Mouse (Mus musculus) intestine, postnatal 0 days (tissue): Measurements from ENCODE around the gene Usp10. TPM values are rescaled to one million over a fixed set of nuclear protein-coding genes. Genes with fewer than 3 reads are reported as not detected.

Experiments used
- ATAC-seq: fragments of 200-750 bp; cut with Nextera tagmentation; 2 replicates; pipeline ENCODE4 v1.8.0; 2017; ENCODE audit warnings: mild to moderate bottlenecking, moderate TSS enrichment, moderate library complexity
- H3K27ac ChIP-seq: fragments of 300-500 bp; sonication (generic); 2 replicates; pipeline ENCODE4 v1.5.1; 2014; ENCODE audit warnings: mild to moderate bottlenecking, low read depth, low read length, moderate library complexity
- H3K27me3 ChIP-seq: fragments of 300-500 bp; sonication (generic); replicated peaks from 2 replicates; pipeline ENCODE4 v1.6.1; 2014; ENCODE audit warnings: low read length, mixed read lengths; ENCODE audit not compliant: control insufficient read depth, insufficient read depth
- H3K36me3 ChIP-seq: fragments of 300-500 bp; sonication (generic); 2 replicates; pipeline ENCODE4 v1.6.1; 2014; ENCODE audit warnings: mild to moderate bottlenecking, moderate library complexity; ENCODE audit not compliant: control insufficient read depth, insufficient read depth
- H3K4me1 ChIP-seq: fragments of 300-500 bp; sonication (generic); replicated peaks from 2 replicates; pipeline ENCODE4 v1.6.1; 2014; ENCODE audit warnings: antibody characterized with exemption, low read length, mixed read lengths; ENCODE audit not compliant: control insufficient read depth, insufficient read depth
- H3K4me2 ChIP-seq: fragments of 300-500 bp; sonication (generic); replicated peaks from 2 replicates; pipeline ENCODE4 v1.6.1; 2014; ENCODE audit warnings: low read depth, mild to moderate bottlenecking, moderate library complexity
- H3K4me3 ChIP-seq: fragments of 300-500 bp; sonication (generic); 2 replicates; pipeline ENCODE4 v1.5.1; 2014; ENCODE audit warnings: low read depth, low read length
- H3K9ac ChIP-seq: fragments of 300-500 bp; sonication (generic); 2 replicates; pipeline ENCODE4 v1.6.1; 2014; ENCODE audit warnings: mild to moderate bottlenecking, low read depth, low read length
- H3K9me3 ChIP-seq: fragments of 300-500 bp; sonication (generic); 2 replicates; pipeline ENCODE4 v1.6.1; 2016; ENCODE audit warnings: mixed run types; ENCODE audit not compliant: control insufficient read depth
- CTCF ChIP-seq: sonication (generic); IDR thresholded peaks from 2 replicates; pipeline ENCODE4 v1.5.1; 2016; ENCODE audit warnings: low read depth, mild to moderate bottlenecking, control low read depth, antibody characterized with exemption, moderate library complexity
- WGBS: fragments of 180-500 bp; shearing (Covaris S2); extraction: QIAGEN DNeasy Blood & Tissue Kit; methylation state at CpG from one replicate; pipeline ENCODE4 v1.1.7; 2014; 5-methylcytosine and 5-hydroxymethylcytosine counted together
- polyA plus RNA-seq: library from polyadenylated mRNA; unstranded; fragments of >200 nt; fragmentation: Nextera tagmentation; extraction: Ambion mirVana; gene quantifications from 2 replicates; pipeline ENCODE4 v1.2.1, GENCODE M21; 2015

Usp10 gene
- polyA plus RNA-seq, 1 experiment from 2014 or later = 37.1 TPM

DNA sequence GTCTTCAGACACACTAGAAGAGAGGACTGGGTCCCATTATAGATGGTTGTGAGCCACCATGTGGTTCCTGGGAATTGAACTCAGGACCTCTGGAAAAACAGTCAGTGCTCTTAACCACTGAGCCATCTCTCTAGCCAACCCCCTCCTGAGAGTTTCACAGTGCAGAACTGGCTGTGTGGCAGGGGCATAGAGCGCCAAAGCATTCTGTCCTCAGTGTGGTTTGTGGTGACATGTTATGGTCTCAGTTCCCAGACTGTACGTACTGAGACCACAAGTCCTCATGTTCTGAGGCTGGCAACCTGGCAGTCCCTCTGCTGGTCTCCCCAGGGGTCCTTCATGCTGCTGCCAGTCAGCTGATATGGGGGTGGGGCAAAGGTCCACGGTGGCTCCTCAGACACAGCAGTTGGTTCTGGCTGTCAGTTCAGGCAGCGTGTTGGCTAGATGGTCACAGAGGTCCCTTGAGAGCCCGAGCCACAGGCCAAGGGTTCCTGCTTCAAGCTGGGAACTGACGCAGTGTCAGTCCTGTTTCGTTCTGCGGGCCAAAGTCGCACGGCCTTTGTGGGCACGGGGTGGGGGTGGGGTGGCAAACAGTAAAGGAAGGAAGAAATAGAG, 68.7 kb downstream of the Usp10 start:
- no peak for ATAC-seq
- no peak overlapping the region for H3K27ac ChIP-seq
- no peak overlapping the region for H3K9ac ChIP-seq
- no peak overlapping the region for H3K4me2 ChIP-seq
- H3K4me3 ChIP-seq = no peak overlapping the region
- H3K36me3 ChIP-seq = no peaks in the 10 kb centered on the region
- no peak for TF ChIP-seq CTCF
- H3K27me3 ChIP-seq = no peaks in the 10 kb centered on the region
- H3K4me1 ChIP-seq = no peaks in the 10 kb centered on the region
- H3K9me3 ChIP-seq = no peaks in the 10 kb centered on the region
- 71% methylated on average over 11 of the region's 11 CpGs for WGBS

DNA sequence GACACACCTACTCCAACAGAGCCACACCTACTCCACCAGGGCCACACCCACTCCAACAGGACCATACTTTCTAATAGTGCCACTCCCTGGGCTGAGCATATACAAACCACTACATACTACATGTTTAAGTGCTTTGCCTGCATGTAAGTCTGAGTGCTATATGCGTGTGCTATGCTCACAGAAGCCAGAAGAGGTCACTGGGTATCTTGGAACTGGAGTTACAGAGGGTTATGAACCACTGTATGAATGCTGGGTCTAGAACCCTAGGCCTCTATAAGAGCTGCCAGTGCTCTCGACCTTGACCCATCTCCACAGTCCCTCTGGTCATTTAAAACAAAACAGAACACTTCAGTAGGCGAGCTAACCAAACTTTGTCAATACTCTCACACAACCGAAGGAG, 71.1 kb downstream of the Usp10 start:
- no peak for ATAC-seq
- Histone ChIP-seq H3K9ac (no peak overlapping the region), H3K27ac (no peak overlapping the region), H3K4me3 (no peak overlapping the region), H3K9me3 (no peaks in the 10 kb centered on the region), H3K36me3 (no peaks in the 10 kb centered on the region), H3K4me2 (no peak overlapping the region), H3K27me3 (no peaks in the 10 kb centered on the region), H3K4me1 (no peaks in the 10 kb centered on the region)
- WGBS = 66% methylated on average over 4 of the region's 4 CpGs
- TF ChIP-seq CTCF = peak; percentile 60

DNA sequence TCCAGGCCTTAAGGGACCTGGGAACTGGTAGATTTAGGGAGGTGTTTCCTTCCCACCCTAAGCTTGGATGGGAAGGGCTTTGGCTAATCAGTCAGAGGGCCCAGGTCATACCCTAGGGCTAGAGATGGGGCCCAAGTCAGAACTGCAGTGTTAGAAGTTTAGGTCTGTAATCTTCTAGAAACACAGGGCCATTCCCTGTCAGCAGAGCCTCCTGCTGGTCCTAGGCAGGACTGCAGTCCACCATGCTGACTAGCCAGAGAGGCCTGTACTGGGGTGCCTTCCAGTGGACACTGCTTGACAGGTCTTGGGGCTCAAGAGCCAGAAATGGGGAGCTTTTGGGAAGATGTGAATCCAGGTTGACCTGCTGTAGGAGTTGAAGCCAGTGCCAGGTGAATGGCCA, 73.9 kb downstream of the Usp10 start:
- no peak overlapping the region for H3K4me2 ChIP-seq
- no peak overlapping the region for H3K9ac ChIP-seq
- no peaks in the 10 kb centered on the region for H3K9me3 ChIP-seq
- TF ChIP-seq CTCF = peak; percentile 69
- no peak overlapping the region for H3K27ac ChIP-seq
- no peak for ATAC-seq
- no peaks in the 10 kb centered on the region for H3K36me3 ChIP-seq
- no peaks in the 10 kb centered on the region for H3K4me1 ChIP-seq
- H3K4me3 ChIP-seq = no peak overlapping the region
- H3K27me3 ChIP-seq = no peaks in the 10 kb centered on the region

DNA sequence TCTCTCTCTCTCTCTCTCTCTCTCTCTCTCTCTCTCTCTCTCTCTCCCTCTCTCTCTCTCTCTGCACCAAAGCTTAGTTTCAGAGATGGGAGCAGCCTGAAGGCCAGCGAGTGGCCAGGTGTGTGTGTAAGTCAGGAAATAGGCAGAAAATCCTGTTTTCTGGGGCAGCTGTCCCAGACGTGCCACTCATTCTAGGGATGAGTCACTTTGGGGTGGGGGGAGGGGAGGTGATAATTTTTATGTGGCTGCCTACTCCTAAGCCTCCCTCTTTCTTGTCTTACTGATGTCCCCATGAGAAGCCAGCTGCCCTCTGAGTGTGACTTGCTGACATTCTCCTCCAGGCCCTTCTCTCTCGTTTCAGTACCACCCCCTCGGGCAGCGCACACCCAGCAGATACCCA, 76.0 kb downstream of the Usp10 start:
- no peak overlapping the region for H3K27ac ChIP-seq
- H3K9me3 ChIP-seq = no peaks in the 10 kb centered on the region
- no peak for ATAC-seq
- H3K4me3 ChIP-seq = no peak overlapping the region
- TF ChIP-seq CTCF = no peak
- H3K27me3 ChIP-seq = 0 out of 2 replicates have a peak, but pooled peaks cover 4% of the 10 kb centered on the region
- 68% methylated on average over 5 of the region's 5 CpGs for WGBS
- H3K4me1 ChIP-seq = no peaks in the 10 kb centered on the region
- no peak overlapping the region for H3K9ac ChIP-seq
- no peaks in the 10 kb centered on the region for H3K36me3 ChIP-seq
- no peak overlapping the region for H3K4me2 ChIP-seq

DNA sequence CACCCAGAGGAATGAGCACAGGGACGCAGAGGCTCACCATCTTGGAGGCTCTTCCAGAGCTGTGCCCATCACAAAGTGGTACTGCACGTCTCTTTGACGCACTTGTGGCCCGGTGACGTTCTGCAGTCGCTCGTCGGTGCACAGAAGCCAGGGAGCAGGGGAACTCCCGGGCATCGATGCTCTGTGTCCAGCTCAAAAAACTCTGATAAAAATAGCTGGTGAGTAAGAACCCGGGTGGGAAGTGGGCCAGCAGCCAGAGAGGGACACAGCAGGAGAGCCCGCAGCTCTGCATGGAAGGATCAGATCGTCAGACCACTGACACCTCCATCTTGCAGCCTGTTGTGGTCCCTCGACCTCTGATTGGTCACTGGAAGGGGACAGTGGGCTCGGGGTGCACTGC, 77.9 kb downstream of the Usp10 start:
- Histone ChIP-seq H3K4me3 (no peak overlapping the region), H3K4me2 (no peak overlapping the region), H3K27me3 (peaks cover 15% of the 10 kb centered on the region; the same call in 1 of the 2 replicates), H3K36me3 (no peaks in the 10 kb centered on the region), H3K9me3 (no peaks in the 10 kb centered on the region), H3K9ac (no peak overlapping the region), H3K27ac (no peak overlapping the region), H3K4me1 (no peaks in the 10 kb centered on the region)
- WGBS = 57% methylated on average over 15 of the region's 15 CpGs
- TF ChIP-seq CTCF = no peak
- no peak for ATAC-seq

DNA sequence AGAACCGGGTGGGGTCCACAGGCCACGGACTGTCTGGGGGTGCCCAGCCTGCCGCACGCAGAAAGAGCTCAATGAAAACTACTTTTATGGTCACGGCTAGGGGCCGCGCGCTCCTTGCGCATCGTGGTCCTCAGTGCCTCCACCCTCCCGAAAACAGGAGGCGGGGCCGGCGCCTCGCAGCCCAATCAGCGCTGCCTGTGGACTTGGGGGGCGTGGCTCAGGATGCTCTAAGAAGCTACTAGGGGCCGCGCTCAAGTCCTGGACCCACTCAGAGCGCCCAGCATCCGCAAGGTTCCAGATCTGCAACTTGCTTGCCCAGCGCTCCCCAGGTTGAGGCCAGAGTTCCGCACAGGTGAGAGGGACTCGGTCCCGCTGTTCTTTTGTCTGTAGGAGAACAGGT, 82.1 kb downstream of the Usp10 start, which contains the start of gene Crispld2:
Gene Crispld2 (plus strand): TSS at position 190 of the 400 bp plus-strand sequence.
- Histone ChIP-seq H3K27me3 (peaks cover 16% of the 10 kb centered on the region; the same call in 1 of the 2 replicates), H3K9ac (no peak within 1 kb of the TSS), H3K4me1 (no peaks in the 10 kb centered on the region), H3K36me3 (no peaks in the 10 kb centered on the region), H3K4me3 (peak within 1 kb of the TSS; percentile 38), H3K9me3 (no peaks in the 10 kb centered on the region), H3K27ac (no peak within 1 kb of the TSS), H3K4me2 (peak within 1 kb of the TSS; percentile 56)
- 1% methylated on average over 25 of the region's 25 CpGs for WGBS
- peak; percentile 56 for TF ChIP-seq CTCF
- peak; percentile 57; the same call in 1 of the 2 replicates for ATAC-seq
